Mouse (Mus musculus) midbrain, embryonic 16.5 days (tissue): ENCODE measurements at regions not wholly inside any gene's neighbourhood (a gene's known extent, or its start where the extent isn't known, plus 50 kb on each side); places are given as distances from the start of the nearest gene placed in this dataset.

ENCODE experiments used
- ATAC-seq: fragments of 200-750 bp; cut with Nextera tagmentation; 2 replicates; pipeline ENCODE4 v1.8.0; 2017; ENCODE audit warnings: moderate TSS enrichment
- H3K27ac ChIP-seq: fragments of 300-500 bp; sonication (generic); 2 replicates; pipeline ENCODE4 v1.5.1; 2014; ENCODE audit warnings: mild to moderate bottlenecking, low read length, mixed read lengths
- H3K27me3 ChIP-seq: fragments of 300-500 bp; sonication (generic); 2 replicates; pipeline ENCODE4 v1.6.1; 2014; ENCODE audit warnings: low read depth, low read length, mixed read lengths; ENCODE audit not compliant: control insufficient read depth, insufficient read depth
- H3K36me3 ChIP-seq: fragments of 300-500 bp; sonication (generic); 2 replicates; pipeline ENCODE4 v1.6.1; 2014; ENCODE audit warnings: mild to moderate bottlenecking, low read length, moderate library complexity, mixed read lengths; ENCODE audit not compliant: control insufficient read depth, insufficient read depth
- H3K4me1 ChIP-seq: fragments of 300-500 bp; sonication (generic); 2 replicates; pipeline ENCODE4 v1.6.1; 2014; ENCODE audit warnings: mild to moderate bottlenecking, low read length, mixed read lengths; ENCODE audit not compliant: control insufficient read depth, insufficient read depth
- H3K4me2 ChIP-seq: fragments of 300-500 bp; sonication (generic); 2 replicates; pipeline ENCODE4 v1.6.1; 2014; ENCODE audit warnings: mild to moderate bottlenecking, low read length, mixed read lengths
- H3K4me3 ChIP-seq: fragments of 300-500 bp; sonication (generic); 2 replicates; pipeline ENCODE4 v1.5.1; 2014; ENCODE audit warnings: low read depth, mild to moderate bottlenecking, low read length, moderate library complexity, mixed read lengths
- H3K9ac ChIP-seq: fragments of 300-500 bp; sonication (generic); 2 replicates; pipeline ENCODE4 v1.6.1; 2014; ENCODE audit warnings: low read depth, low read length, mixed read lengths
- H3K9me3 ChIP-seq: fragments of 300-500 bp; sonication (generic); replicated peaks from 2 replicates; pipeline ENCODE4 v1.6.1; 2014; ENCODE audit warnings: mild to moderate bottlenecking, low read length, mixed read lengths; ENCODE audit not compliant: control insufficient read depth, poor library complexity, severe bottlenecking
- WGBS: fragments of 180-500 bp; shearing (Covaris S2); extraction: QIAGEN DNeasy Blood & Tissue Kit; methylation state at CpG from one replicate; pipeline ENCODE4 v1.1.7; 2014; 5-methylcytosine and 5-hydroxymethylcytosine counted together

- H3K27ac ChIP-seq = no peak overlapping the region
- no peaks in the 10 kb centered on the region for H3K36me3 ChIP-seq
- no peak overlapping the region for H3K4me3 ChIP-seq
- no peak overlapping the region for H3K9ac ChIP-seq
- no peak for ATAC-seq
- 91% methylated on average over 7 of the region's 7 CpGs for WGBS
- H3K9me3 ChIP-seq = no peaks in the 10 kb centered on the region
- no peak overlapping the region for H3K4me2 ChIP-seq
- H3K27me3 ChIP-seq = no peaks in the 10 kb centered on the region
- H3K4me1 ChIP-seq = no peaks in the 10 kb centered on the region
Measured at GRCm38 (mm10) chr14:102825525-102825924, 156.9 kb downstream of the Kctd12 start.

GRCm38 (mm10) chr14:102820663-102821062 lies 161.8 kb downstream of the Kctd12 start:
- ATAC-seq = no peak
- WGBS = 93% methylated on average over 5 of the region's 5 CpGs
- H3K36me3 ChIP-seq = no peaks in the 10 kb centered on the region
- no peak overlapping the region for H3K4me2 ChIP-seq
- H3K9ac ChIP-seq = no peak overlapping the region
- no peak overlapping the region for H3K4me3 ChIP-seq
- no peaks in the 10 kb centered on the region for H3K27me3 ChIP-seq
- no peak overlapping the region for H3K27ac ChIP-seq
- no peaks in the 10 kb centered on the region for H3K9me3 ChIP-seq
- no peaks in the 10 kb centered on the region for H3K4me1 ChIP-seq

DNA sequence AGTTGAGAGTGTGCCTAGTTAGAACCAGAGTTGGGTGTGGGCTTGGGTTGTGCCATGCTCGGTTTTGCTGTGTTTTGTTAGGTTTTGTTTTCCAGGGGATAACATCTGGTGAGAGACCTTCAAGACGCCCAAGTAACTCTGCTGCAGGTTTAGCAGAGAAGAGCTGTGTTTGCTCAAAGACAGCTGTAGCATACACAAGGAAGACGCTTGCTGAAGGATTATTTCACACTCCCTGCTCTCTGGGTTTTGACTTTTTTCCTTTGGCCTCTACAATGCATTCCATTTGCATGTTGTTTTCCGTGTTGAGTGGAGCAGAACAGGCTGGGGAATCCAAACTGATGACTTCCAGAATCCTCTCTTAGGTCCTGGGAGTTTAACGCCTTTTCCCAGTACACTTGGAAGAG lies 170.8 kb downstream of the Kctd12 start:
- no peaks in the 10 kb centered on the region for H3K4me1 ChIP-seq
- WGBS = 64% methylated on average over 5 of the region's 5 CpGs
- H3K4me3 ChIP-seq = no peak overlapping the region
- H3K36me3 ChIP-seq = no peaks in the 10 kb centered on the region
- no peak overlapping the region for H3K4me2 ChIP-seq
- H3K9ac ChIP-seq = no peak overlapping the region
- ATAC-seq = no peak
- no peak overlapping the region for H3K27ac ChIP-seq
- H3K9me3 ChIP-seq = no peaks in the 10 kb centered on the region
- no peaks in the 10 kb centered on the region for H3K27me3 ChIP-seq

DNA sequence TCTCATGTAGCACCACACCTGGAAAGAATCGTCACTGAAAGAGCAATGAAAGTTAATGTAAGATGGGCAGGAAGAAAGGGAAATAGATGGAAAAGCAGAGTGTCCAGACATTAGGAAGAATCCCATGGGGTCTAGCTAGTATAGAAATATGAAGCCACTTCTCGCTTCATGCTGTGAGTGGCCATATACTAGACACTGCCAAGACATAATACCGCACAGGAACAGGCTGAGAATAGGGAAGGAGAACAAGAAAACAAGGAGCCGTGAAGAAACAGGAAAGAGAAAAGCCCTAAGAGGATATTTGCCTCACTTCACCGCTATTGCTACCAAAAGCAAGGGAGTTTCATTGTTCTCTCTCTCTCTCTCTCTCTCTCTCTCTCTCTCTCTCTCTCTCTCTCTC lies 171.4 kb downstream of the Kctd12 start:
- H3K27me3 ChIP-seq = no peaks in the 10 kb centered on the region
- H3K36me3 ChIP-seq = no peaks in the 10 kb centered on the region
- H3K9ac ChIP-seq = no peak overlapping the region
- H3K4me2 ChIP-seq = no peak overlapping the region
- no peaks in the 10 kb centered on the region for H3K9me3 ChIP-seq
- H3K27ac ChIP-seq = no peak overlapping the region
- H3K4me1 ChIP-seq = no peaks in the 10 kb centered on the region
- 72% methylated on average over 5 of the region's 5 CpGs for WGBS
- no peak overlapping the region for H3K4me3 ChIP-seq
- ATAC-seq = no peak

- Histone ChIP-seq H3K27ac (no peak overlapping the region), H3K4me1 (no peaks in the 10 kb centered on the region), H3K4me3 (no peak overlapping the region), H3K4me2 (no peak overlapping the region), H3K9me3 (no peaks in the 10 kb centered on the region), H3K9ac (no peak overlapping the region), H3K27me3 (no peaks in the 10 kb centered on the region), H3K36me3 (no peaks in the 10 kb centered on the region)
- WGBS = 78% methylated on average over 7 of the region's 7 CpGs
- ATAC-seq = no peak
Measured at GRCm38 (mm10) chr14:102810121-102810921, 172.1 kb downstream of the Kctd12 start.

GRCm38 (mm10) chr14:102805936-102806923 lies 176.2 kb downstream of the Kctd12 start:
- Histone ChIP-seq H3K9me3 (no peaks in the 10 kb centered on the region), H3K4me1 (no peaks in the 10 kb centered on the region), H3K9ac (no peak overlapping the region), H3K4me2 (no peak overlapping the region), H3K27ac (no peak overlapping the region), H3K36me3 (no peaks in the 10 kb centered on the region), H3K27me3 (no peaks in the 10 kb centered on the region), H3K4me3 (no peak overlapping the region)
- ATAC-seq = no peak
- WGBS = 70% methylated on average over 21 of the region's 21 CpGs

DNA sequence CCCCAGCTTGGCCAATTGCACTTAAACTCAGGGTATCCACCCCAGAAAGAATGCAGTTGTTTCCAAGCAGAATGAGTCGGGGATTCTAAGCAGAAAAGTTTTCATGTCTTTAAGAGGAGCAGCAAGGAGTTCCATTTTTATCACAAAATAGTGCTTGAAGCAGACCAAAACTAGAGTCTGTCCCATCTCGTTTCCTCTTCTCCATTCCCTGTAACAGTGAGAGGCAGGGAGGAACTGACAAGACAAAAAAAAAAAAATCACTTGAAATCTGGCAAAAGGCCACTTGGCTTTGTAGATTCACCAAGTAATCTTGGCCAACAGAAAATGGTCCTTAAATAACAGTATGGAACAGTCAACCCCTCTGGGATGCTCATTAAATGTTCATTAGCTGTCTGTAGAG lies 186.8 kb downstream of the Kctd12 start:
- H3K4me1 ChIP-seq = no peaks in the 10 kb centered on the region
- no peak for ATAC-seq
- WGBS = 77% methylated on average over 2 of the region's 2 CpGs

GRCm38 (mm10) chr14:102794898-102795297 lies 187.5 kb downstream of the Kctd12 start:
- H3K4me1 ChIP-seq = no peaks in the 10 kb centered on the region
- ATAC-seq = no peak
- H3K27ac ChIP-seq = no peak overlapping the region
- H3K9me3 ChIP-seq = no peaks in the 10 kb centered on the region
- H3K27me3 ChIP-seq = no peaks in the 10 kb centered on the region
- no peaks in the 10 kb centered on the region for H3K36me3 ChIP-seq
- 86% methylated on average over 2 of the region's 2 CpGs for WGBS
- no peak overlapping the region for H3K9ac ChIP-seq
- no peak overlapping the region for H3K4me2 ChIP-seq
- H3K4me3 ChIP-seq = no peak overlapping the region

More for the DNA sequence above, 186.8 kb downstream of the Kctd12 start:
- no peaks in the 10 kb centered on the region for H3K36me3 ChIP-seq
- H3K9me3 ChIP-seq = no peaks in the 10 kb centered on the region
- H3K27ac ChIP-seq = no peak overlapping the region
- no peak overlapping the region for H3K4me3 ChIP-seq
- H3K27me3 ChIP-seq = no peaks in the 10 kb centered on the region
- no peak overlapping the region for H3K9ac ChIP-seq
- H3K4me2 ChIP-seq = no peak overlapping the region

DNA sequence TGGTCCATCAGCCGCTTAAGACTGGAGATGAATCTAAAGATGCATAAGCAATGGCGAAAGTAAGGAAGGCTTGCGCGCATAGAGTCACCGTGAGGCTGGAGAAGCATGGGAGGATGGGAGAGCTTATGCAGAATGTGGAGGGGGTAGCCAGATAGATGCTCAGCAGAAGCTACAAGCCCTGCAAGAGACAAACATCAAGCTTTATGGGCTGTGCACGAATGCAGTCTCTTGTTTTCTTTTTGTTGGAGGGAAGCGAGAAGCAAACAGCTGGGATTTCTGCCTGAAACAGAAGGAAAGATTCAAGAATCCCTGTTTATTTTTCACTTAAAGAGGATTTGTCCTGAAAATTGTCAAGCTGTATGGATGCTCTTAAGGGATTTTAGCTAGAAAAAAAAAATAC lies 188.7 kb downstream of the Kctd12 start:
- no peak for ATAC-seq
- H3K27me3 ChIP-seq = no peaks in the 10 kb centered on the region
- no peak overlapping the region for H3K9ac ChIP-seq
- H3K9me3 ChIP-seq = no peaks in the 10 kb centered on the region
- no peaks in the 10 kb centered on the region for H3K36me3 ChIP-seq
- no peak overlapping the region for H3K27ac ChIP-seq
- H3K4me2 ChIP-seq = no peak overlapping the region
- H3K4me3 ChIP-seq = no peak overlapping the region
- WGBS = 96% methylated on average over 7 of the region's 7 CpGs
- H3K4me1 ChIP-seq = no peaks in the 10 kb centered on the region
